Mouse (Mus musculus) heart, adult 2 months (tissue): Measurements from ENCODE around the gene Rbfox3. TPM values are rescaled to one million over a fixed set of nuclear protein-coding genes. Genes with fewer than 3 reads are reported as not detected.

ENCODE experiments used
- DNase-seq, 2 experiments: peaks; one replicate each; pipeline ENCODE4 v3.0.0; 2021
- H3K27ac ChIP-seq: fragments of 200-600 bp; 2 replicates; pipeline ENCODE4 v1.8.1; 2022
- H3K27me3 ChIP-seq: fragments of 200-500 bp; 2 replicates; pipeline ENCODE4 v1.6.1; 2012; ENCODE audit warnings: mild to moderate bottlenecking, low read length, inconsistent platforms, mixed read lengths; ENCODE audit not compliant: control insufficient read depth, insufficient read depth
- H3K36me3 ChIP-seq: fragments of 200-500 bp; 2 replicates; pipeline ENCODE4 v1.6.1; 2012; ENCODE audit warnings: low read length, inconsistent platforms; ENCODE audit not compliant: control insufficient read depth, insufficient read depth
- H3K4me1 ChIP-seq: fragments of 200-500 bp; 2 replicates; pipeline ENCODE4 v1.6.1; 2011; ENCODE audit warnings: low read length; ENCODE audit not compliant: control insufficient read depth, insufficient read depth
- H3K4me3 ChIP-seq: fragments of 200-600 bp; 2 replicates; pipeline ENCODE4 v1.8.1; 2022
- H3K79me2 ChIP-seq: fragments of 200-500 bp; replicated peaks from 2 replicates; pipeline ENCODE4 v1.6.1; 2012; ENCODE audit warnings: mild to moderate bottlenecking, inconsistent platforms, low read length, moderate library complexity, mixed read lengths; ENCODE audit not compliant: control insufficient read depth, insufficient read depth
- H3K9ac ChIP-seq: fragments of 200-500 bp; 2 replicates; pipeline ENCODE4 v1.6.1; 2012; ENCODE audit warnings: low read depth, mild to moderate bottlenecking, control low read depth, inconsistent platforms, low read length, mixed read lengths
- CTCF ChIP-seq: fragments of 200-600 bp; IDR thresholded peaks from 2 replicates; pipeline ENCODE4 v1.8.1; 2022; ENCODE audit warnings: antibody characterized with exemption, mild to moderate bottlenecking, moderate library complexity
- EP300 ChIP-seq: fragments of 200-500 bp; IDR thresholded peaks from 2 replicates; pipeline ENCODE4 v1.6.1; 2011; ENCODE audit warnings: low read depth, low read length, control low read depth; ENCODE audit not compliant: insufficient read depth
- POLR2A ChIP-seq: fragments of 200-500 bp; IDR thresholded peaks from 2 replicates; pipeline ENCODE4 v1.6.1; 2011; ENCODE audit warnings: mild to moderate bottlenecking, low read depth, low read length, control low read depth; ENCODE audit not compliant: insufficient read depth
- WGBS: fragments of 180-500 bp; shearing (Covaris S2); methylation state at CpG from one replicate; pipeline ENCODE4 v1.1.7; 2018; 5-methylcytosine and 5-hydroxymethylcytosine counted together
- intact Hi-C: fragments of 180-260 bp; cut with DNase I; formaldehyde crosslinking; loops from one replicate; pipeline ENCODE4 v1.15.1; 2025
- polyA plus RNA-seq: library from polyadenylated mRNA; depleted of rRNA; stranded (reverse); fragments of >200 nt; gene quantifications from 2 replicates; pipeline ENCODE4 v1.2.3, GENCODE M21; 2012
- total RNA-seq, 2 experiments: library from RNA; stranded (reverse); gene quantifications; 2 replicates each; pipeline ENCODE4 v1.2.3; 2021

The Rbfox3 gene
- total and polyA plus RNA-seq, 3 experiments, result 0.16 to 0.23 TPM; not detected in 1

GRCm38 (mm10) chr11:118671958-118672357 is 239.4 kb downstream of the Rbfox3 start:
- H3K4me1 ChIP-seq, result peaks cover 8% of the 10 kb centered on the region
- H3K4me3 ChIP-seq, result no peak overlapping the region
- DNase-seq, result no peak
- intact Hi-C loops, result no loop called here
- H3K27ac ChIP-seq, result no peak overlapping the region
- TF ChIP-seq EP300 (no peak), CTCF (peak; percentile 30)
- no peaks in the 10 kb centered on the region for H3K36me3 ChIP-seq
- no peak overlapping the region for H3K9ac ChIP-seq
- H3K79me2 ChIP-seq, result no peaks in the 10 kb centered on the region
- H3K27me3 ChIP-seq, result no peaks in the 10 kb centered on the region
- WGBS, result 69% methylated on average over 6 of the region's 6 CpGs

GRCm38 (mm10) chr11:118671216-118671615 is 240.2 kb downstream of the Rbfox3 start:
- DNase-seq, result no peak
- 72% methylated on average over 6 of the region's 6 CpGs for WGBS
- Histone ChIP-seq H3K4me3 (no peak overlapping the region), H3K27me3 (no peaks in the 10 kb centered on the region), H3K79me2 (no peaks in the 10 kb centered on the region), H3K4me1 (peaks cover 8% of the 10 kb centered on the region), H3K9ac (no peak overlapping the region), H3K36me3 (no peaks in the 10 kb centered on the region), H3K27ac (no peak overlapping the region)
- TF ChIP-seq EP300 (no peak), POLR2A (no peak), CTCF (no peak)
- intact Hi-C loops, result no loop called here

- Histone ChIP-seq H3K9ac (no peak overlapping the region), H3K4me1 (peaks cover 8% of the 10 kb centered on the region), H3K79me2 (no peaks in the 10 kb centered on the region), H3K4me3 (no peak overlapping the region), H3K36me3 (no peaks in the 10 kb centered on the region), H3K27ac (no peak overlapping the region), H3K27me3 (no peaks in the 10 kb centered on the region)
- DNase-seq, result peak; percentile 39 to 44
- TF ChIP-seq CTCF (no peak), EP300 (no peak), POLR2A (no peak)
- intact Hi-C loops, result no loop called here
- 13% methylated on average over 5 of the region's 5 CpGs for WGBS
Observed at GRCm38 (mm10) chr11:118669820-118670219, 241.6 kb downstream of the Rbfox3 start.

- Histone ChIP-seq H3K4me3 (no peak overlapping the region), H3K36me3 (no peaks in the 10 kb centered on the region), H3K79me2 (no peaks in the 10 kb centered on the region), H3K27me3 (no peaks in the 10 kb centered on the region), H3K4me1 (peaks cover 8% of the 10 kb centered on the region), H3K9ac (no peak overlapping the region), H3K27ac (no peak overlapping the region)
- intact Hi-C loops, result no loop called here
- 42% methylated on average over 8 of the region's 8 CpGs for WGBS
- TF ChIP-seq EP300 (no peak), POLR2A (no peak), CTCF (no peak)
- peak in 1 of 2 experiments; percentile 29 for DNase-seq
Observed at GRCm38 (mm10) chr11:118668351-118668750, 243.0 kb downstream of the Rbfox3 start.

GRCm38 (mm10) chr11:118667946-118668345 is 243.5 kb downstream of the Rbfox3 start:
- peak in 1 of 2 experiments; percentile 17 for DNase-seq
- TF ChIP-seq EP300 (no peak), CTCF (no peak), POLR2A (no peak)
- no peaks in the 10 kb centered on the region for H3K79me2 ChIP-seq
- peaks cover 9% of the 10 kb centered on the region for H3K4me1 ChIP-seq
- H3K9ac ChIP-seq, result no peak overlapping the region
- intact Hi-C loops, result no loop called here
- H3K36me3 ChIP-seq, result no peaks in the 10 kb centered on the region
- H3K4me3 ChIP-seq, result no peak overlapping the region
- no peaks in the 10 kb centered on the region for H3K27me3 ChIP-seq
- H3K27ac ChIP-seq, result no peak overlapping the region
- WGBS, result 15% methylated on average over 1 of the region's 1 CpGs

GRCm38 (mm10) chr11:118666172-118666571 is 245.2 kb downstream of the Rbfox3 start:
- no peaks in the 10 kb centered on the region for H3K27me3 ChIP-seq
- 35% methylated on average over 3 of the region's 3 CpGs for WGBS
- DNase-seq, result no peak

More at GRCm38 (mm10) chr11:118666172-118666571, 245.2 kb downstream of the Rbfox3 start:
- no peaks in the 10 kb centered on the region for H3K36me3 ChIP-seq
- no peaks in the 10 kb centered on the region for H3K79me2 ChIP-seq
- H3K4me3 ChIP-seq, result no peak overlapping the region
- no peak overlapping the region for H3K27ac ChIP-seq
- no peak overlapping the region for H3K9ac ChIP-seq
- TF ChIP-seq CTCF (no peak), POLR2A (no peak), EP300 (no peak)
- intact Hi-C loops, result no loop called here
- H3K4me1 ChIP-seq, result peaks cover 10% of the 10 kb centered on the region
